Mouse (Mus musculus) liver, postnatal 0 days (tissue): ENCODE results near the gene Wnt4. TPM values are rescaled to one million over a fixed set of nuclear protein-coding genes. Genes with fewer than 3 reads are reported as not detected.

ENCODE experiments used
- ATAC-seq: fragments of 200-750 bp; cut with Nextera tagmentation; 2 replicates; pipeline ENCODE4 v1.8.0; 2017; ENCODE audit warnings: mild to moderate bottlenecking, moderate library complexity
- DNase-seq: peaks from one replicate; pipeline ENCODE4 v3.0.0-alpha.2; 2016
- H3K27ac ChIP-seq: fragments of 300-500 bp; sonication (generic); 2 replicates; pipeline ENCODE4 v1.5.1; 2014; ENCODE audit warnings: antibody characterized with exemption, moderate library complexity, mild to moderate bottlenecking, low read depth
- H3K27me3 ChIP-seq: fragments of 300-500 bp; sonication (generic); 2 replicates; pipeline ENCODE4 v1.6.1; 2014; ENCODE audit warnings: low read length, control low read depth, mixed read lengths; ENCODE audit not compliant: insufficient read depth
- H3K36me3 ChIP-seq: fragments of 300-500 bp; sonication (generic); replicated peaks from 2 replicates; pipeline ENCODE4 v1.6.1; 2014; ENCODE audit warnings: mild to moderate bottlenecking, control low read depth, low read length, moderate library complexity, mixed read lengths; ENCODE audit not compliant: insufficient read depth
- H3K4me1 ChIP-seq: fragments of 300-500 bp; sonication (generic); 2 replicates; pipeline ENCODE4 v1.6.1; 2014; ENCODE audit warnings: antibody characterized with exemption, mild to moderate bottlenecking, control low read depth; ENCODE audit not compliant: insufficient read depth
- H3K4me2 ChIP-seq: fragments of 300-500 bp; sonication (generic); 2 replicates; pipeline ENCODE4 v1.6.1; 2014; ENCODE audit warnings: low read depth, mild to moderate bottlenecking, low read length, moderate library complexity, mixed read lengths
- H3K4me3 ChIP-seq: fragments of 300-500 bp; sonication (generic); 2 replicates; pipeline ENCODE4 v1.5.1; 2014; ENCODE audit warnings: low read depth, low read length
- H3K9ac ChIP-seq: fragments of 300-500 bp; sonication (generic); replicated peaks from 2 replicates; pipeline ENCODE4 v1.6.1; 2014; ENCODE audit warnings: mild to moderate bottlenecking, moderate library complexity
- H3K9me3 ChIP-seq: fragments of 300-500 bp; sonication (generic); 2 replicates; pipeline ENCODE4 v1.6.1; 2016; ENCODE audit warnings: mild to moderate bottlenecking, control low read depth, low read length, mixed read lengths
- CTCF ChIP-seq: sonication (generic); IDR thresholded peaks from 2 replicates; pipeline ENCODE4 v1.5.1; 2016; ENCODE audit warnings: antibody characterized with exemption, low read depth
- EP300 ChIP-seq: IDR thresholded peaks from 2 replicates; pipeline ENCODE4 v1.6.1; 2016; ENCODE audit warnings: antibody characterized with exemption, low read depth, mild to moderate bottlenecking
- WGBS: fragments of 180-500 bp; shearing (Covaris S2); extraction: QIAGEN DNeasy Blood & Tissue Kit; methylation state at CpG from one replicate; pipeline ENCODE4 v1.1.7; 2014; ENCODE audit not compliant: insufficient replicate concordance; 5-methylcytosine and 5-hydroxymethylcytosine counted together
- polyA plus RNA-seq: library from polyadenylated mRNA; unstranded; fragments of >200 nt; fragmentation: Nextera tagmentation; extraction: Ambion mirVana; gene quantifications from 2 replicates; pipeline ENCODE4 v1.2.1, GENCODE M21; 2015

Wnt4 gene
- polyA plus RNA-seq, 1 experiment from 2014 or later, result 5.7 TPM

DNA sequence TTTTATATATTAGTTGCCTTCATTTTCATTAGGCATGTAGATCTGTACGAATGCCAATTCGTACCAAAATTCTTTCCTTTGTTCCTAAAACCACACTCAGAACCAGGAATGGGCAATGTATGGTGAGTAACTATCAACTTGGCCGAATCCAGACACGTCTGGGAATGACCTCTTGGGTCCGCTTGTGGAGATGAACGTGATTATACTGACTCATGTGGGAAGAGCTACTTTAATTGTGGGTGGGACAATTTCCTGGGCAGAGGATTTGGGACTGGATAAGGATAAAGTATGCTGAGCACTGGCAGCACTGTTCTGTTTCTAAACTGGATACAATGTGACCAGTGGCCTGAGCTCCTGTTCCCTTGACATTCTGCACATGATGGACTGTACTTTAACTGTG is 47.6 kb downstream of the Wnt4 start:
- no peak overlapping the region for H3K4me2 ChIP-seq
- H3K9me3 ChIP-seq, result no peaks in the 10 kb centered on the region
- no peaks in the 10 kb centered on the region for H3K4me1 ChIP-seq
- no peaks in the 10 kb centered on the region for H3K27me3 ChIP-seq
- ATAC-seq (no peak), DNase-seq (no peak)
- H3K36me3 ChIP-seq, result peaks cover 72% of the 10 kb centered on the region
- TF ChIP-seq EP300 (no peak), CTCF (no peak)
- no peak overlapping the region for H3K9ac ChIP-seq
- no peak overlapping the region for H3K4me3 ChIP-seq
- WGBS, result 87% methylated on average over 6 of the region's 6 CpGs
- no peak overlapping the region for H3K27ac ChIP-seq

DNA sequence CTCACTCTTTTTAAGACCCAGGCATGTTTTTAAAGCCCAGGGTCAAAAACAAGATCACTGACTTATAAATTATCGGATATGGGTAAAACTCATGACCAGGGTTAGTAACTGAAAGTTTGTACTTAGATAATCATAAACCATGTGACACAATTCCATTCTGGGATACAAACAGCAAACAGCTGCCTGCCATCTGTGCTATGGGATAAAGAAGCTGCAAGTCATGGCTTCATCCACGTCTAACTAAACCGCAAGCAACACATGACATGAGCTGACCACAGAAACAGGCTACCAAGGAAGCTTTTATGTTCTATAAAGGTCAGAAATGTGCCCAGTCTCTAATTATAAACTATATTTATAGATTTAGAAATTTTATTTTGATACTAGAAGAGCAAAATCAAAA is 49.2 kb downstream of the Wnt4 start:
- Histone ChIP-seq H3K9me3 (no peaks in the 10 kb centered on the region), H3K27ac (no peak overlapping the region), H3K4me2 (no peak overlapping the region), H3K9ac (no peak overlapping the region), H3K4me3 (no peak overlapping the region), H3K4me1 (no peaks in the 10 kb centered on the region), H3K27me3 (no peaks in the 10 kb centered on the region), H3K36me3 (peaks cover 76% of the 10 kb centered on the region)
- 80% methylated on average over 3 of the region's 3 CpGs for WGBS
- TF ChIP-seq EP300 (peak; percentile 76), CTCF (no peak)
- ATAC-seq (peak; percentile 36), DNase-seq (no peak)

DNA sequence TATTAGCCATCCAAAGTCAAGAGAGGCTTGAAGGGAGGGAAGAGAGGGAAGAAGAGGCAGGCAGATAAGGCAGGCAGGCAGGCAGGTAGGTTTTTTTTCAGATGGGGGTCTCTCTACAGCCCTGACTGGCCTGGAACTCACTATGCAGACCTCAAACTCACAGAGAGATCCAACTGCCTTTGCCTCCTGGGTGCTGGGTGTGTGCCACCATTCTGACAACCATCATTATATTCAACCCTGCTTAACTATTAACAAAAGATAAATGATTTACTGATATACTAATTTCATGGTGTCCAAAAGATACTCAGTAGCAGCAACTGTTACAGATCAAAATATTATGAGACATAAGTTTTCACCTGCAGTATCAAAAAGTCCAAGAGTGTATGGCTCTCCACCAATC is 54.8 kb downstream of the Wnt4 start:
- Histone ChIP-seq H3K9ac (no peak overlapping the region), H3K36me3 (peaks cover 68% of the 10 kb centered on the region)

DNA sequence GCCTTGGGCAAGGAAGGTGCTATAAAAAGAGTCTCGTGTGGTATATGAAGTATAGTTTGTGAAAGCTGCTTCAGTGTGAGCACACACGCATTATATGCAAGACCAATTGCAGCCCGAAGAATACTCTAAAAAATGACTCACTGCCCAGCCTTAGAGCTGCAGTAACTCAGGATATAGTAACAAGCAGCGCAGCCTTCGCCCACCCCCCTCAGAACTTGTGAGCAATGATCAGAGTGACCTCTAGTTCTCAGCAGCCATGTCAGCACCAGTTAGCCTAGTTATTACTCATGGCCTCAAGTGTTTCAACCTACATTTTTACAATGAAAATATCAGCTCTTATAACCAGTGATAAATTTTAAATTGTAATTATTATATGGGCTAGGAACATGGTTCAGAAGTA is 59.2 kb downstream of the Wnt4 start:
- Histone ChIP-seq H3K4me1 (peaks cover 25% of the 10 kb centered on the region), H3K4me2 (no peak overlapping the region), H3K4me3 (no peak overlapping the region), H3K9ac (no peak overlapping the region), H3K36me3 (peaks cover 31% of the 10 kb centered on the region), H3K9me3 (no peaks in the 10 kb centered on the region), H3K27ac (no peak overlapping the region), H3K27me3 (no peaks in the 10 kb centered on the region)
- WGBS, result 86% methylated on average over 5 of the region's 5 CpGs
- TF ChIP-seq CTCF (no peak), EP300 (no peak)
- DNase-seq (no peak), ATAC-seq (no peak)

More for the DNA sequence above, 54.8 kb downstream of the Wnt4 start:
- Histone ChIP-seq H3K9me3 (no peaks in the 10 kb centered on the region), H3K27me3 (no peaks in the 10 kb centered on the region), H3K4me2 (no peak overlapping the region), H3K27ac (no peak overlapping the region), H3K4me3 (no peak overlapping the region), H3K4me1 (peaks cover 6% of the 10 kb centered on the region; the same call in 1 of the 2 replicates)
- no peak for ATAC-seq
- TF ChIP-seq EP300 (no peak), CTCF (no peak)
- no peak for DNase-seq

DNA sequence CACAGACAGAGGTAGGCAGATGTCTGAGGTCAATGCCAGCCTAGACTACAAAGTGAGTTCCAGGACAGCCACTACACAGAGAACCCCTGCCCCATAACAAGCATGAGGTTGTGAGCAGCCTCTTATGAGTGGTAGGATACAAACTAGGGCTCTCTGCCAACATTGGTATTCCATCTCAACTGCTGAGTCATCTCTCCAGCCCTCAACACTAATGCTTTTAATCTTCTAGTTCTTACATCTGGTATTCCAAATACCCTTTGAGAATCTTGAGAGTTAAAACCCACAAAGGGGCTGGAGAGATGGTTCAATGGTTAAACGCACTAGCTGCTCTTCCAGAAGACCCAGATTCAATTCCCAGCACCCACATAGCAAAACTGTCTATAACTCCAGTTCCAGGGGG is 62.1 kb downstream of the Wnt4 start:
- H3K4me1 ChIP-seq, result peaks cover 32% of the 10 kb centered on the region
- TF ChIP-seq CTCF (no peak), EP300 (no peak)
- no peaks in the 10 kb centered on the region for H3K9me3 ChIP-seq
- 63% methylated on average over 1 of the region's 1 CpGs for WGBS
- H3K4me3 ChIP-seq, result no peak overlapping the region
- no peak overlapping the region for H3K27ac ChIP-seq
- DNase-seq (no peak), ATAC-seq (no peak)
- no peak overlapping the region for H3K4me2 ChIP-seq
- H3K27me3 ChIP-seq, result no peaks in the 10 kb centered on the region
- H3K9ac ChIP-seq, result no peak overlapping the region
- H3K36me3 ChIP-seq, result peaks cover 20% of the 10 kb centered on the region

DNA sequence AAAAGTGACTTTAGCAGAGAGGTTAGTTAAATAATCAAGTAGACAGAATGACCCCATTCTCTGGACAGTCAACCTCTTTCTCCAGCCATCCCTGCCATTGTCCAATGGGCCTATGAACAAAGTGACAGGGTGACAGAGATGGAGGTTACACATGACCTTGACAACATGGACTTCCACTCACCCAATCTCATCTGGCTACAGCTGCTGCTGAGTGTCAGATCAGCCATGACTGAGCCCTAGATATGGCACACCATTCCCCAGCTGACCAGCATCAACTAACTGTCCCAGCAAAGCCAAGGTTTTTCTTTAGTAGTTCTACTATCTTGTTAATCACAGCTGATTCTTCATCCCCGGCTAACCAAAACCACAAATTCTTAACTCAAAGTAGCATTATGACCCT is 65.5 kb downstream of the Wnt4 start:
- no peak overlapping the region for H3K9ac ChIP-seq
- no peak for ATAC-seq
- H3K4me1 ChIP-seq, result peaks cover 41% of the 10 kb centered on the region
- TF ChIP-seq CTCF, result no peak
- no peak for TF ChIP-seq EP300
- DNase-seq, result no peak
- H3K4me3 ChIP-seq, result no peak overlapping the region
- H3K9me3 ChIP-seq, result no peaks in the 10 kb centered on the region
- 52% methylated on average over 1 of the region's 1 CpGs for WGBS
- H3K27me3 ChIP-seq, result no peaks in the 10 kb centered on the region
- H3K27ac ChIP-seq, result no peak overlapping the region
- H3K4me2 ChIP-seq, result no peak overlapping the region
- H3K36me3 ChIP-seq, result peaks cover 7% of the 10 kb centered on the region; the same call in 1 of the 2 replicates

DNA sequence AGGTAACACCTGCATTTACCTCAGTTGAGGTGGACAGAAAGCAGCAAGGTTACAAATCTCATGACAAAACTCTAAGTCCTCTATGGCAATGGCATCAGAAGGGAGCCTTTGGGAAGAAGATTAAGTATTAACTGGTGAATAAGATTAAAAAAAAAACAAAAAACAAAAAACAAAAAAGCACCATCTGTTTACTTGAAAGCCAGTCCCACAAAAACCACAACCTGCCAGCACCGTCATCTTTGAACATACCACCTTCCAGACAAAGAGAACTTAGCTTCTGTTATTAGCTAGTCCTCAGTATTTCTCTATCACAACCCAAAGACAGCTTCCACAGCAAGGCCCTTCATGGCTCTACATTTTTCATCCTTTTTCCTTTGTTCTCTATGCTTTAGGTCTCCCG is 67.8 kb downstream of the Wnt4 start:
- H3K4me2 ChIP-seq, result no peak overlapping the region
- H3K4me3 ChIP-seq, result no peak overlapping the region
- H3K9me3 ChIP-seq, result no peaks in the 10 kb centered on the region
- no peak overlapping the region; the same call in 1 of the 2 replicates for H3K9ac ChIP-seq
- H3K4me1 ChIP-seq, result peaks cover 33% of the 10 kb centered on the region
- ATAC-seq (no peak), DNase-seq (no peak)
- TF ChIP-seq EP300, result no peak
- no peak for TF ChIP-seq CTCF
- no peaks in the 10 kb centered on the region for H3K27me3 ChIP-seq
- 68% methylated on average over 2 of the region's 2 CpGs for WGBS
- peaks cover 7% of the 10 kb centered on the region; the same call in 1 of the 2 replicates for H3K36me3 ChIP-seq
- no peak overlapping the region for H3K27ac ChIP-seq
